Mouse (Mus musculus) urinary bladder, postnatal 25 days (tissue): Measurements from ENCODE around the gene Pgpep1.

ENCODE experiments used
- DNase-seq: peaks from one replicate; pipeline ENCODE4 v3.0.0; 2022; ENCODE audit warnings: low spot score

Pgpep1 gene

GRCm38 (mm10) chr8:70632346-70632892 is 27.8 kb downstream of the Pgpep1 start, which contains the start of gene Gdf15:
Gdf15 (minus strand) TSS chr8:70632456.
- DNase-seq: no peak

- DNase-seq: no peak
Observed at GRCm38 (mm10) chr8:70631436-70631835, 28.8 kb downstream of the Pgpep1 start.

GRCm38 (mm10) chr8:70630532-70631381 is 29.4 kb downstream of the Pgpep1 start:
- DNase-seq: peak; percentile 46

- DNase-seq: peak; percentile 85
Observed at GRCm38 (mm10) chr8:70629574-70630531, 30.3 kb downstream of the Pgpep1 start.

GRCm38 (mm10) chr8:70628986-70629490 is 31.1 kb downstream of the Pgpep1 start:
- no peak for DNase-seq

DNA sequence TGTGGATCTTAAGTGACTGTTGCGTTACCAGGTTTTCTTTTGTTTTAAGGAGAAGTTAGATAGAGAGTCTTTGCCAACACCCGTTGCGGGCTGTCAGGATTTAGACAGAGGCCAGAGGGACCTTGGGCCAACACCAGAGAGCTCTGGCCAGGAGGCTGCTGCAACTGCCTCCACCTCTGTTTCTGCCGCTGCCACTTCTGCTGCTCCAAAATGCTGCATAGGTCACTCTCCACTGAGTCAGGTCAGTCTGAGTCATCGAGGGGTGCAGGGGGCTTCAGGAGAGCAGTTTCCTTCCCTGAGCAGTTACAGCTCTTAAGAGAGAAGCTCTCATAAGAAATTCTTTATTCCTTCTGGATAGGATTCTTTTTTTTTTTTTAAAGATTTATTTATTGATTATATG is 33.1 kb downstream of the Pgpep1 start:
- DNase-seq: no peak

- DNase-seq: peak; percentile 64
Observed at GRCm38 (mm10) chr8:70625104-70625503, 35.1 kb downstream of the Pgpep1 start.

- DNase-seq: no peak
Observed at GRCm38 (mm10) chr8:70622220-70622619, 38.0 kb downstream of the Pgpep1 start.

- no peak for DNase-seq
Observed at GRCm38 (mm10) chr8:70618888-70619334, 41.3 kb downstream of the Pgpep1 start.

GRCm38 (mm10) chr8:70617985-70618384 is 42.2 kb downstream of the Pgpep1 start:
- DNase-seq: no peak

DNA sequence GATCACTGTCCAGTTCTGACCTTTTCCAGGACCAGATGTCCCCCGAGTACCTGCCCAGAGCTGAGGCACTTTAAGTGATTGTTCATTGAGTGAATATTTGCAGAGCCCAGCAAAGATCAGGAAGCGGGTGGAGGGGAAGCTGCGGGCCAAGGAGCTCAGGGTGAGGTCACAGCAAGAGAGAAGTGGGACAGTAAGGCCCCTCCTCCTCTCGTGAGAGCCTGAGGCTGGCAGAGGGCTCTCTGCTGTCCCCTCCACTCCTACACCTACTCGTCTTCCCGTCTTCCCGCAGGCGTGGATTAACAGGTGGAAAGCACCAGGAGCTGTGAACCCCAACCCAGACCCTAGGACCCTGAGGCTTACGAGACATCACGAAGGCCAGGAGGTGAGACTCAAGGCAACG is 43.5 kb downstream of the Pgpep1 start:
- DNase-seq: no peak

- no peak for DNase-seq
Observed at GRCm38 (mm10) chr8:70615894-70616293, 44.3 kb downstream of the Pgpep1 start, which contains the start of gene Lrrc25. Lrrc25 (plus strand) TSS chr8:70616155.

DNA sequence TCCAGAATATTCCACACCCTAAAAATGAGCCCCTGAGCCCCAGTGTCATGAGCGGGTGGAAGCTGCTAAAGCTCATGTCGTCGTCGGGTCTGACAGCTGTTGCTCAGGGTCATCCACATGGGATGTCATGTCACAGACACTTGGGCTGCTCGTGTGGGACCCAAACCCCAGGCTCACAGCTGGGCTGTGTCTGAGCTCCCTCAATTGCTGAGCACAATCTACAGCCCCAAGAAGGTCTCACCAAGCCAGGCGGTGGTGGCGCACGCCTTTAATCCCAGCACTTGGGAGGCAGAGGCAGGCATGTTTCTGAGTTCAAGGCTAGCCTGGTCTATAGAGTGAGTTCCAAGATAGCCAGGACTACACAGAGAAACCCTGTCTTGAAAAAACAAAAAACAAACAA is 44.9 kb downstream of the Pgpep1 start:
- no peak for DNase-seq

- no peak for DNase-seq
Observed at GRCm38 (mm10) chr8:70614469-70614868, 45.7 kb downstream of the Pgpep1 start.

DNA sequence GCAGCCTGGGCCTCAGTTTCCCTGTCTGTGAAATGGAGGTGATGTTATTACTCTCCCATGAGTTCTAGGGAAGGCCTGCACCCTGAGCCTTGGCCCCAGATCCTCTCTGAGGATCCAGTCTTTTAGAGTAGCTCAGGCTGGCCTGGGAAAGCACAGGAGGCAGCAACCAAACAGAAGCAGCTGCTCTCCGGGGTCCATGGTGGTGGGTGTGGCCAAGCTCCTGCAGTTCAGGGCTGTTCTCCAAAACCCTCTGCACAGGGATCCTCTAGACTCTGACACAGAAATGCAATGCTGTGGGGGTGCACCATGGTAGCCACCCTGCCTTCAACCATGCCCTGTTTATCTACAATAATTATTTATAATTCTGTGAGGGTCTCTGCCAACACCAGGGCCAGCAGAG is 46.4 kb downstream of the Pgpep1 start:
- no peak for DNase-seq

DNA sequence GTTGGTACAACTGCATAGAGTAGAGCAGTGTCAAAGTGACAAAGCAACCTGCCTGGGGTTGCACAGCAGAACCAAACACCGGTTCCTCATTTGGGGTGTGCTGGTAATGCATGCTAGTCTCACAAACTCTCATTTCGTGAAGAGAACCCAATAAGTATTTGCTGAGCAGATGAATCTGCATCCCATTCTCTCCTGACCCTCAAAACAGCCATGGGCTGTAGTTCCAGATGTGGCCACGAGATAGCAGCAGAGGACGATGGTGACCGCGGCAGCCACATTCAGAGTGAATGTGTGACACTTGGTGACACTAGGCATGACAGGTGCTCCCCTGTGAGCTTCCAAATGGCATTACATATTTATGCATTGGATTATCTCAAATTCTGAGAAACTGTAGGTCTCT is 48.3 kb downstream of the Pgpep1 start:
- peak; percentile 86 for DNase-seq

- DNase-seq: peak; percentile 91
Observed at GRCm38 (mm10) chr8:70610796-70611771, 49.1 kb downstream of the Pgpep1 start.

DNA sequence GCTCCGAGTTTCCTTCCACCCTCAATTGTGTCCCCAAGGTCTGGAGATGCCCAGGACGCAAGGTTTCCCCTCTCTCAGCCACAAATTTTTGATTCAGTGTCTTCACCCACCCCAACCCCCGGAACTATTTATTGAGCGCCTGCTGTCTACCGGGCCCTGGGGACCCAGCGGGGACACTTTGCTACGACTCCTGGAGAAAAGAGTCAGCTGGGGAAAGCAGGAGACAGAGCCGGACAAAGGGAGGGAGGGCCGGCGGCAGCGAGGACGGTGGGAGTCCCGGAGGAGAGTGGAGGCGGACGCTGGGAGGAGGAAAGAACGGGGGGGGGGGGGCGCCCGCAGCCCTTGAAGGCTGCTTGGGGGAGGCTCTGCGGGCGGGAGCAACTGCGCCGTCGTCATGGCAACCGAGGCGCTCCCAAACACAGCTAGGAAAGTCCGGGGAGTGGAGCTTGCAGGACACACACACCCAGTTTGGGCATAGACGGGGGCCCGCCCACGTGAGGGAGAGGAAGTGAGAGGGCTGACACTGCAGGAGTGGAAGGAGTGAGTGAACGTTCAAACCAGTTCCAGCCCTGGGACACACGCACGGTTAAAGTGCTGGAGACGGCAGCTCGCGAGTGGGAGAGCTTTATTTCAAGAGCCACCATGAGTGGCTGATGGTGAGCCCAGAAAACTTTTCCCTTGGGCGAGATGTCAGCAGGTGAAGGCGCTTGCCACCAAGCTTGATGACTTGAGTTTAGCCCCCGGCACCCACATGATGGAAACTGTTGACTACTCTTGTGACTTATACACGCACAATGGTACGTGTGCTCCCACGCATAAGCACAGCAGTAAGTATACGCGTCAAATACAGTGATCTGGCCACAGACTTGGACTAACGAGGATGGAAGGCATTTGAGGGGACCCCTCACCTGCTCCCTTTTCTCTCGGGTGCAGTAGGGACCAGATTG is 50.1 kb downstream of the Pgpep1 start:
- DNase-seq: peak; percentile 84

DNA sequence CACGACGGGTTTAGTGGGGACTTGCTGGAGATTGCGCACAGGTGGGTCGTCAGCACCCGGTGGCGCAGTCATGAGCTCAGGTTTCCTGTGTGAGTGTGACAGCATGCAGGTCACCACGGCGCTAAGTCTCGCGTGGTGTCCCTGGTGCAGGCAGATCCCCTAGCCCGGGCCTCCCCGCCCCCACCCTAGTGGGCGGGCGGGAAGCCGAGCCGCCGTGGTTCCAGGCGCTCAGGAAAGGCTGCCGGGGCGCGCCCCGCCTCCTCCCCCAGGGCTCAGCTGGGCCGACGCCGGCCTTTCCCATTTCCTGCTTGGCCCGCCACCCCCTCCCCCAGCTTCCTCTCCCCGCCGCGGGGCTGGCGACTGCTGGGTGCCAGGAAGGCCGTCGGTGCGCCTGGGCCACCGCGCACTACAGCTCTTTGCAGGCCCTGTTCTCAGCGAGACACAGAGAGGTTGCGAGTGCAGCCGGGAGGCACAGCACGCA is 50.8 kb downstream of the Pgpep1 start:
- peak; percentile 79 for DNase-seq
